Mouse (Mus musculus) cerebellum, adult 8-10 months (tissue): ENCODE data around the gene D5Ertd579e.

Experiments used
- DNase-seq: peaks from one replicate; pipeline ENCODE4 v3.0.0; 2022

D5Ertd579e gene

GRCm38 (mm10) chr5:36719601-36720000 lies 23.8 kb upstream of the D5Ertd579e start:
- DNase-seq = no peak

GRCm38 (mm10) chr5:36719135-36719534 lies 23.3 kb upstream of the D5Ertd579e start:
- no peak for DNase-seq

- peak; percentile 56 for DNase-seq
Observed at GRCm38 (mm10) chr5:36717889-36718288, 22.1 kb upstream of the D5Ertd579e start.

- no peak for DNase-seq
Observed at GRCm38 (mm10) chr5:36716816-36717215, 21.0 kb upstream of the D5Ertd579e start.

GRCm38 (mm10) chr5:36714832-36715231 lies 19.0 kb upstream of the D5Ertd579e start:
- DNase-seq = no peak

GRCm38 (mm10) chr5:36713693-36714092 lies 17.9 kb upstream of the D5Ertd579e start:
- DNase-seq = no peak

- peak; percentile 52 for DNase-seq
Observed at GRCm38 (mm10) chr5:36712553-36713534, 17.0 kb upstream of the D5Ertd579e start.

- no peak for DNase-seq
Observed at GRCm38 (mm10) chr5:36711863-36712262, 16.0 kb upstream of the D5Ertd579e start.

GRCm38 (mm10) chr5:36705792-36706191 lies 10.0 kb upstream of the D5Ertd579e start:
- DNase-seq = no peak

- DNase-seq = no peak
Observed at GRCm38 (mm10) chr5:36705390-36705789, 9.6 kb upstream of the D5Ertd579e start.

GRCm38 (mm10) chr5:36704684-36705083 lies 8.9 kb upstream of the D5Ertd579e start:
- DNase-seq = no peak

- no peak for DNase-seq
Observed at GRCm38 (mm10) chr5:36700939-36701620, 5.3 kb upstream of the D5Ertd579e start.

- no peak for DNase-seq
Observed at GRCm38 (mm10) chr5:36698689-36699088, 2.9 kb upstream of the D5Ertd579e start.

GRCm38 (mm10) chr5:36698067-36698670 lies 2.3 kb upstream of the D5Ertd579e start:
- no peak for DNase-seq

GRCm38 (mm10) chr5:36696504-36697300 lies 878 bp upstream of the D5Ertd579e start:
- no peak for DNase-seq

- DNase-seq = no peak
Observed at GRCm38 (mm10) chr5:36695005-36695404, 819 bp downstream of the D5Ertd579e start.

- no peak for DNase-seq
Observed at GRCm38 (mm10) chr5:36693651-36694050, 2.2 kb downstream of the D5Ertd579e start.

GRCm38 (mm10) chr5:36691423-36691822 lies 4.4 kb downstream of the D5Ertd579e start:
- DNase-seq = no peak

- DNase-seq = no peak
Observed at GRCm38 (mm10) chr5:36685170-36685569, 10.7 kb downstream of the D5Ertd579e start.

- no peak for DNase-seq
Observed at GRCm38 (mm10) chr5:36683586-36683985, 12.2 kb downstream of the D5Ertd579e start.

- DNase-seq = no peak
Observed at GRCm38 (mm10) chr5:36681219-36681618, 14.6 kb downstream of the D5Ertd579e start.

GRCm38 (mm10) chr5:36679918-36680598 lies 15.8 kb downstream of the D5Ertd579e start:
- DNase-seq = no peak
